Mouse (Mus musculus): ENCODE data around the gene Gm20547. TPM values are rescaled to one million over a fixed set of nuclear protein-coding genes. Genes with fewer than 3 reads are reported as not detected.

Gene Gm20547
- total RNA-seq, 1 experiment, result 0.31 TPM

DNA sequence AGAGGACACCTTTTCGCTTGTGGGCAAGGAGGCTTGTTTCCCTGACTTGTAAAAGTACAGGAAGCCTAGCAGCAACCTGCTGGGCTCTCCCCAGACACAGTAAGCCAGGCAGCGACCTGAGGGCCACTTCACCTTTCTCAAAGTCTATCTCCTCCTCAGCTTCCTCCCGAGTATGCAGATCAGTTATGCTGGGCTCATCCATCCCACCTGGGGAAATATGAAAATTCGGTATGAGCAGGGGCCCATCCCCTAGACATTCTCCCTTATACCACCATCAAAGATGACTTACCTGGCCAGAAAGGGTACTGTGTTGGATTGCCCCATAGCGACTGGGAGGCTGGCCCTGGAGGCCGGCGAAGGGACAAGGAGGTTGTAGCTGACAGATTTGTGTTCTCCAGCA lies 34.2 kb downstream of the Gm20547 start:
- H3K4me3 ChIP-seq (ENCODE audit: insufficient read depth in 1 of 2, low read depth in 1 of 2, low read length in 2 of 2, poor library complexity in 1 of 2, severe bottlenecking in 1 of 2), result no peak overlapping the region
- no peak overlapping the region for H3K9ac ChIP-seq (ENCODE audit: insufficient read depth, low read depth, low read length, poor library complexity, severe bottlenecking)
- no peak overlapping the region for H3K27ac ChIP-seq (ENCODE audit: insufficient read depth, low read depth, low read length, poor library complexity, severe bottlenecking)
- DNase-seq (ENCODE audit: low read depth, low spot score), result no peak
- H3K36me3 ChIP-seq (ENCODE audit: control insufficient read depth, insufficient read depth, low read length, poor library complexity, severe bottlenecking), result peaks cover 18% of the 10 kb centered on the region; the same call in 1 of the 2 replicates
- TF ChIP-seq CHD2 (IDR thresholded peaks at IDR 0.05; ENCODE audit: low read depth, low read length) (no peak), ZNF384 (IDR thresholded peaks at IDR 0.05; ENCODE audit: low read depth, low read length) (no peak), ZC3H11A (IDR thresholded peaks at IDR 0.05; ENCODE audit: borderline replicate concordance, low read depth, low read length) (no peak)
- in situ Hi-C loops (cut with MboI; ENCODE audit: low sequenced_read_pairs in 2 of 2, unreplicated experiment in 2 of 2), result no loop called here
- H3K4me1 ChIP-seq (ENCODE audit: control insufficient read depth in 2 of 2, insufficient read depth in 2 of 2, low read length in 2 of 2, poor library complexity in 1 of 2), result peaks cover 0 to 4% of the 10 kb centered on the region in 2 experiments; a peak in 2 of 4 replicates
- H3K9me3 ChIP-seq (ENCODE audit: control insufficient read depth, insufficient read depth, low read depth, low read length), result no peaks in the 10 kb centered on the region

DNA sequence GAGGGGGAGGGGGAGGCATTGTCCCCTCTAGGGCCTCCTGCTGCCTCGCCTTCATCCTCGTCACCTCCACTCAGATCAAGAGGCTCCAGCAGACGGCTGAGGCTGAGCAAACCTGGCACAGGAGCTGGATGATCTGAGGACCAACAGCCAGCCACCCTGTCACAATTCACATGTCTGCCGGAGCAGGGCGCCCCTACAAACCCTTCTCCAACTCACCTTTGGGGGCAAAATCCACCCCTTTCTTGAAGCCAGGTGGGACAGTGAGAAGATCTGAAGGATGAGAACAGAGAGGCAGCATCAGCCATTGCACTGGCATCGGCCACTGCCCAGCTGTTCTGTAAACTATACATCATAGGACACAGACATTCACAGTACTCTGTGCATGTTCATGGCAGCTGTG lies 34.6 kb downstream of the Gm20547 start:
- DNase-seq (ENCODE audit: low read depth, low spot score), result no peak
- Histone ChIP-seq H3K4me1 (ENCODE audit: control insufficient read depth in 2 of 2, insufficient read depth in 2 of 2, low read length in 2 of 2, poor library complexity in 1 of 2) (peaks cover 0 to 4% of the 10 kb centered on the region in 2 experiments; a peak in 2 of 4 replicates), H3K4me3 (ENCODE audit: insufficient read depth in 1 of 2, low read depth in 1 of 2, low read length in 2 of 2, poor library complexity in 1 of 2, severe bottlenecking in 1 of 2) (no peak overlapping the region), H3K9me3 (ENCODE audit: control insufficient read depth, insufficient read depth, low read depth, low read length) (no peaks in the 10 kb centered on the region), H3K36me3 (ENCODE audit: control insufficient read depth, insufficient read depth, low read length, poor library complexity, severe bottlenecking) (peaks cover 13% of the 10 kb centered on the region; the same call in 1 of the 2 replicates), H3K9ac (ENCODE audit: insufficient read depth, low read depth, low read length, poor library complexity, severe bottlenecking) (no peak overlapping the region), H3K27ac (ENCODE audit: insufficient read depth, low read depth, low read length, poor library complexity, severe bottlenecking) (no peak overlapping the region)
- in situ Hi-C loops (cut with MboI; ENCODE audit: low sequenced_read_pairs in 2 of 2, unreplicated experiment in 2 of 2), result no loop called here
- TF ChIP-seq ZC3H11A (IDR thresholded peaks at IDR 0.05; ENCODE audit: borderline replicate concordance, low read depth, low read length) (no peak), MAFK (IDR thresholded peaks at IDR 0.05; ENCODE audit: insufficient read depth, low read depth, low read length) (no peak), CHD2 (IDR thresholded peaks at IDR 0.05; ENCODE audit: low read depth, low read length) (no peak), ZNF384 (IDR thresholded peaks at IDR 0.05; ENCODE audit: low read depth, low read length) (no peak), HCFC1 (IDR thresholded peaks at IDR 0.05; ENCODE audit: borderline replicate concordance, insufficient read depth, low read length) (no peak)

DNA sequence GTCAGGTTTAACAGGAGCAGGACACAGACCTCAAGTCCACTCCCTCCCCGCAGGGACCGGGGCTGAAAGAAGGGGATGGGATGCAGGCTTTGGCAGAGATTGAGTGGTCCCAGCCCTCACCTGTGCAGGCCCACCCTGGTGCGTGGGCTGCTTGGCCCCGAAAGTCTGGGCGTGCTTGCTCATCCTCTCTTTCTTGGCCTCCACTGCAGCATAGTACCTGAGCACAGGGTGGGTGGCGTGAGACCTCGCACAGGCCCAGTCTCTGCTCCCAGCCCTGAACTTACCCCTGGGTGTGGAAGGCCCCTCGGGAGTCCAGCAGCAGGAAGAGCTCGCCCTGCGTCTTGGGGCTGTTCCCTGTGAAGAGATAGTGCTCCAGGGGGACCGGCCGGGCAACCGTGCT lies 37.0 kb downstream of the Gm20547 start:
- no peaks in the 10 kb centered on the region; a peak in 1 of 4 replicates for H3K4me1 ChIP-seq (ENCODE audit: control insufficient read depth in 2 of 2, insufficient read depth in 2 of 2, low read length in 2 of 2, poor library complexity in 1 of 2)
- H3K4me3 ChIP-seq (ENCODE audit: insufficient read depth in 1 of 2, low read depth in 1 of 2, low read length in 2 of 2, poor library complexity in 1 of 2, severe bottlenecking in 1 of 2), result no peak overlapping the region
- DNase-seq (ENCODE audit: low read depth, low spot score), result no peak
- H3K9me3 ChIP-seq (ENCODE audit: control insufficient read depth, insufficient read depth, low read depth, low read length), result no peaks in the 10 kb centered on the region
- no peak overlapping the region for H3K9ac ChIP-seq (ENCODE audit: insufficient read depth, low read depth, low read length, poor library complexity, severe bottlenecking)
- in situ Hi-C loops (cut with MboI; ENCODE audit: low sequenced_read_pairs in 2 of 2, unreplicated experiment in 2 of 2), result no loop called here
- TF ChIP-seq HCFC1 (IDR thresholded peaks at IDR 0.05; ENCODE audit: borderline replicate concordance, insufficient read depth, low read length) (no peak), ZC3H11A (IDR thresholded peaks at IDR 0.05; ENCODE audit: borderline replicate concordance, low read depth, low read length) (no peak), ZNF384 (IDR thresholded peaks at IDR 0.05; ENCODE audit: low read depth, low read length) (no peak), MAFK (IDR thresholded peaks at IDR 0.05; ENCODE audit: insufficient read depth, low read depth, low read length) (no peak), CHD2 (IDR thresholded peaks at IDR 0.05; ENCODE audit: low read depth, low read length) (no peak)
- H3K27ac ChIP-seq (ENCODE audit: insufficient read depth, low read depth, low read length, poor library complexity, severe bottlenecking), result no peak overlapping the region
- H3K36me3 ChIP-seq (ENCODE audit: control insufficient read depth, insufficient read depth, low read length, poor library complexity, severe bottlenecking), result peaks cover 27% of the 10 kb centered on the region; the same call in 1 of the 2 replicates

DNA sequence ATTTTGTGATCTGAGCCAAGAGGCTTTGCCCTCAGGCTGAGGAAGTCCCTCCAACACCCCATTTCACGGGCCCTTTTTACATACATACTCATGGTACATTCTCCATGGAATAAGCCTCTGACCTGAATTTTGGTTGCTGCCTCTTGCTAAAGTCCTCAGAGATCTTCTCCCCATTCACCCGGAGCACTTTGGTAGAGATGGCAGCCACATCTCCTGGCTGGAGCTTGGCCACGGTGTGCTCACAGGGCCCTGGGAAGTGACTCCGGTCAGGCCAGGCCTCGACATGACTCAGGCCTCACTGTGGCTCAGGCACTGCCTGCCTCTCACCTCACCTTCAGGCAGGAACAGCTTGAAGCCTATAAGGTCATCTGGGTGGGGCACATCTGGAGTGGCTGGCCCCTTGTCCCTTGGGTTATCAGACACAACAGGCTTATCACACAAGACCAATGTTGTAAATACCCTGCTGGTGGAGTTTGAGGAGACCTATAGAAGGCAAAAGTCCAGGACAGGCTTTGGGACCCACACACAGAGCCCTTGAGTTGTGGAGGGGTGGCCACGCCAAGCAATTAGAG lies 41.0 kb downstream of the Gm20547 start:
- DNase-seq (ENCODE audit: low read depth, low spot score), result no peak
- TF ChIP-seq CHD2 (IDR thresholded peaks at IDR 0.05; ENCODE audit: low read depth, low read length), result no peak
- TF ChIP-seq ZNF384 (IDR thresholded peaks at IDR 0.05; ENCODE audit: low read depth, low read length), result no peak
- TF ChIP-seq MAFK (IDR thresholded peaks at IDR 0.05; ENCODE audit: insufficient read depth, low read depth, low read length), result no peak
- no peak for TF ChIP-seq ZC3H11A (IDR thresholded peaks at IDR 0.05; ENCODE audit: borderline replicate concordance, low read depth, low read length)
- TF ChIP-seq HCFC1 (IDR thresholded peaks at IDR 0.05; ENCODE audit: borderline replicate concordance, insufficient read depth, low read length), result no peak
- H3K36me3 ChIP-seq (ENCODE audit: control insufficient read depth, insufficient read depth, low read length, poor library complexity, severe bottlenecking), result peaks cover 36% of the 10 kb centered on the region

More for the DNA sequence above, 41.0 kb downstream of the Gm20547 start:
- no peak overlapping the region for H3K27ac ChIP-seq (ENCODE audit: insufficient read depth, low read depth, low read length, poor library complexity, severe bottlenecking)
- in situ Hi-C loops (cut with MboI; ENCODE audit: low sequenced_read_pairs in 2 of 2, unreplicated experiment in 2 of 2), result no loop called here
- H3K4me1 ChIP-seq (ENCODE audit: control insufficient read depth in 2 of 2, insufficient read depth in 2 of 2, low read length in 2 of 2, poor library complexity in 1 of 2), result peaks cover 0 to 6% of the 10 kb centered on the region in 2 experiments; a peak in 1 of 4 replicates
- H3K4me3 ChIP-seq (ENCODE audit: insufficient read depth in 1 of 2, low read depth in 1 of 2, low read length in 2 of 2, poor library complexity in 1 of 2, severe bottlenecking in 1 of 2), result no peak overlapping the region
- H3K9ac ChIP-seq (ENCODE audit: insufficient read depth, low read depth, low read length, poor library complexity, severe bottlenecking), result no peak overlapping the region
- no peaks in the 10 kb centered on the region for H3K9me3 ChIP-seq (ENCODE audit: control insufficient read depth, insufficient read depth, low read depth, low read length)
